Mouse (Mus musculus) lung, embryonic 15.5 days (tissue): ENCODE data around the gene Pla2g4c. TPM values are rescaled to one million over a fixed set of nuclear protein-coding genes. Genes with fewer than 3 reads are reported as not detected.
"Not testable (repeated sequence)": the region's sequence is repeated elsewhere in the genome, so short reads cannot be mapped to it uniquely, and the experiment has no call there.

Experiments
- ATAC-seq: fragments of 200-750 bp; cut with Nextera tagmentation; 2 replicates; pipeline ENCODE4 v1.8.0; 2017; ENCODE audit warnings: moderate number of reproducible peaks, borderline replicate concordance; ENCODE audit not compliant: low FRiP score, low TSS enrichment; ENCODE audit errors: extremely low read depth
- H3K27ac ChIP-seq: fragments of 300-500 bp; sonication (generic); 2 replicates; pipeline ENCODE4 v1.5.1; 2015; ENCODE audit warnings: moderate library complexity, mild to moderate bottlenecking, inconsistent platforms
- H3K27me3 ChIP-seq: fragments of 300-500 bp; sonication (generic); 2 replicates; pipeline ENCODE4 v1.6.1; 2015; ENCODE audit warnings: inconsistent platforms
- H3K36me3 ChIP-seq: fragments of 300-500 bp; sonication (generic); 2 replicates; pipeline ENCODE4 v1.6.1; 2015; ENCODE audit warnings: inconsistent platforms
- H3K4me1 ChIP-seq: fragments of 300-500 bp; sonication (generic); 2 replicates; pipeline ENCODE4 v1.6.1; 2015; ENCODE audit warnings: inconsistent platforms
- H3K4me2 ChIP-seq: fragments of 300-500 bp; sonication (generic); 2 replicates; pipeline ENCODE4 v1.6.1; 2015; ENCODE audit warnings: inconsistent platforms, mild to moderate bottlenecking, moderate library complexity
- H3K4me3 ChIP-seq: fragments of 300-500 bp; sonication (generic); 2 replicates; pipeline ENCODE4 v1.5.1; 2015; ENCODE audit warnings: mild to moderate bottlenecking, inconsistent platforms
- H3K9ac ChIP-seq: fragments of 300-500 bp; sonication (generic); 2 replicates; pipeline ENCODE4 v1.6.1; 2015; ENCODE audit warnings: inconsistent platforms
- H3K9me3 ChIP-seq: fragments of 300-500 bp; sonication (generic); 2 replicates; pipeline ENCODE4 v1.6.1; 2016; ENCODE audit warnings: inconsistent platforms
- WGBS: fragments of 180-500 bp; shearing (Covaris S2); methylation state at CpG from one replicate; pipeline ENCODE4 v1.1.7; 2015; 5-methylcytosine and 5-hydroxymethylcytosine counted together
- polyA plus RNA-seq: library from polyadenylated mRNA; unstranded; fragments of >200 nt; fragmentation: Nextera tagmentation; extraction: Ambion mirVana; gene quantifications from 2 replicates; pipeline ENCODE4 v1.2.1, GENCODE M21; 2015

The Pla2g4c gene
- polyA plus RNA-seq, result 1.3 and 1.4 TPM in 2 replicates

DNA sequence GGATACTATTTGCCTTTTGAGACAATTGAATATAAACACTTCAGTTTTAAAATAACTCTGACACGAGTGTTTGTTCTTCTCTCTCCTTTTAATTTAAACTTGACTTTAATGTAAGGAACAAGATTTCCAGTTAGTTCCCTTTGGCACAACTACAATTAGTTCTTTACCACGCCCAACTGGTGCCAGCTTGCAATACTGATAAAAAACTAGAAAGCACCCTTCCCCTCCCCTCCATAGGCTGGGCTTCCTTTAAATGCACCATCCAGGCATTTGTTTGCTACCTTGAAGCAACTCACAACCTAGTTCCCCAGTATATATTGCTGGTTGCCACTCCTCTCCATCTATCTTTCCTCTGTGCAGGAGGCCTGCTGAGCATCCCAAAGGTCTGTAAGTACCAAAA lies at the start of gene Pla2g4c:
Pla2g4c (plus strand) TSS at position 340 of the 400 bp plus-strand sequence.
- WGBS, result 61% methylated on average over 2 of the region's 2 CpGs
- Histone ChIP-seq H3K4me3 (no peak within 1 kb of the TSS), H3K4me1 (no peaks in the 10 kb centered on the region), H3K36me3 (no peaks in the 10 kb centered on the region), H3K4me2 (no peak within 1 kb of the TSS), H3K9ac (no peak within 1 kb of the TSS), H3K27me3 (no peaks in the 10 kb centered on the region), H3K9me3 (no peaks in the 10 kb centered on the region), H3K27ac (no peak within 1 kb of the TSS)
- no peak for ATAC-seq

- peaks cover 6% of the 10 kb centered on the region for H3K4me1 ChIP-seq
- H3K27me3 ChIP-seq, result no peaks in the 10 kb centered on the region
- H3K36me3 ChIP-seq, result peaks cover 43% of the 10 kb centered on the region
- peak within 1 kb of the TSS; percentile 75 for H3K9ac ChIP-seq
- 95% methylated on average over 16 of the region's 16 CpGs for WGBS
- ATAC-seq, result no peak
- peak within 1 kb of the TSS; percentile 89 for H3K27ac ChIP-seq
- peak within 1 kb of the TSS; percentile 79 for H3K4me3 ChIP-seq
- H3K4me2 ChIP-seq, result peak within 1 kb of the TSS; percentile 78
- no peaks in the 10 kb centered on the region for H3K9me3 ChIP-seq
Observed at GRCm38 (mm10) chr7:13277081-13277480, 47.4 kb upstream of the Pla2g4c start, which contains the start of gene Lig1. Lig1 (plus strand) TSS chr7:13277283.

GRCm38 (mm10) chr7:13277833-13278232 lies 46.6 kb upstream of the Pla2g4c start:
- Histone ChIP-seq H3K9me3 (no peaks in the 10 kb centered on the region), H3K4me2 (peak overlapping the region; percentile 78), H3K27me3 (no peaks in the 10 kb centered on the region), H3K27ac (peak overlapping the region; percentile 89; the same call in 1 of the 2 replicates), H3K4me3 (peak overlapping the region; percentile 79), H3K9ac (peak overlapping the region; percentile 75), H3K36me3 (peaks cover 44% of the 10 kb centered on the region), H3K4me1 (peaks cover 6% of the 10 kb centered on the region)
- ATAC-seq, result no peak
- 13% methylated on average over 2 of the region's 2 CpGs for WGBS

DNA sequence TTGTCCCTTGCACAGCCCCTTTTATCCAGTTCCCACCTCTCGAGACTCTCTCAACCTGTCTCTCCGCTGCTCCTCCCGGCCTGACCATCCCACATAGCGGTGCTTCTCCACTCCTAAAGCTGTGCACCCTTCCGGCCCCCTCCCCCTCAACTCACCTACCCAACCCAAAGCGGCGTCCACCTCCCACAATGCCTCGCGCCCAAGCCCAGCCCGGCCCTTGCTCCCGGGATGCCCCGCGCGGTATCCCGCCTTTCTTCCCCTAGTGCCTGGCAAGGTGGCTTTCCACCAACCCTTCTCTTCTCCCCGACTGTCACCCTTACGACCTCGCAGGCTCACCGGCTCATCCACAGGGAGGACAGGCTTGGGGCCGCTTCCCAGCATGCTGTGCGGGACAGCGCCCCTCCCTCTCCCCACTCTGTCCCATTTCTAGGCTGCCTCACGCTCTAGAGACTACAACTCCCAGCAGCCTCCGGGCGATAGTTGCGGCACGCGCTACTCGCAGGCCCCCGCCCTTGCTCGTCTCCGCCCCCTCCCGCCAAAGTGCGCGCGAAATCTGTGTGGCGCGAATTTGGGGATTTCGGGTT lies 46.1 kb upstream of the Pla2g4c start, which contains the start of gene Zswim9:
Zswim9 (minus strand) TSS at position 414 of the 584 bp plus-strand sequence.
- Histone ChIP-seq H3K27ac (peak within 1 kb of the TSS; percentile 89), H3K4me3 (peak within 1 kb of the TSS; percentile 79), H3K9me3 (no peaks in the 10 kb centered on the region), H3K36me3 (peaks cover 47% of the 10 kb centered on the region), H3K4me1 (peaks cover 6% of the 10 kb centered on the region), H3K9ac (peak within 1 kb of the TSS; percentile 75), H3K27me3 (no peaks in the 10 kb centered on the region), H3K4me2 (peak within 1 kb of the TSS; percentile 78)
- WGBS, result under 1% methylated on average over 39 of the region's 39 CpGs
- ATAC-seq, result peak; percentile 99

DNA sequence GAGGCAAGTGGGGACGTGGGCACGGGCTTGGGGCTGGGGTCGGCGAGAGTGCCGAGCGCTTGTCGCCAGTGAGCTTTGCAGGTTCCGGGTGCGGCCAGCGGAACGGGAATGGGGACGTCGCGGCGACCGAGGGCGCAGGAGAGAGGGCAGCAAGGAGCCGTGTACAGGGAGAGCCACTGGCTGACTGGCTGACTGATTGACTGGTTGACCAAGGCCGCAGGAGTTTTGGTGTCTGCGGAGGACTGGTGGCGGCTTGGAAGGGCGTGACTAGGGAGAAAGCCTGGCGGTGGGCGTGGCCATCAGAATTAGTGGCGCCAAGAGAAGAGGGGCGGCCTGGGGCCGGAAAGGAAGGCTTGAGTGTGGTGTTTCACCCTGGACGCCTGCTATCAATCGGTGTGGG lies 45.5 kb upstream of the Pla2g4c start:
- peak overlapping the region; percentile 75 for H3K9ac ChIP-seq
- WGBS, result 0% methylated on average over 12 of the region's 29 CpGs
- H3K36me3 ChIP-seq, result peaks cover 45% of the 10 kb centered on the region
- not testable (repeated sequence) for H3K4me1 ChIP-seq, H3K9me3 ChIP-seq, H3K27me3 ChIP-seq
- peak overlapping the region; percentile 89 for H3K27ac ChIP-seq
- peak overlapping the region; percentile 78 for H3K4me2 ChIP-seq
- peak overlapping the region; percentile 79 for H3K4me3 ChIP-seq
- peak; percentile 73 for ATAC-seq

DNA sequence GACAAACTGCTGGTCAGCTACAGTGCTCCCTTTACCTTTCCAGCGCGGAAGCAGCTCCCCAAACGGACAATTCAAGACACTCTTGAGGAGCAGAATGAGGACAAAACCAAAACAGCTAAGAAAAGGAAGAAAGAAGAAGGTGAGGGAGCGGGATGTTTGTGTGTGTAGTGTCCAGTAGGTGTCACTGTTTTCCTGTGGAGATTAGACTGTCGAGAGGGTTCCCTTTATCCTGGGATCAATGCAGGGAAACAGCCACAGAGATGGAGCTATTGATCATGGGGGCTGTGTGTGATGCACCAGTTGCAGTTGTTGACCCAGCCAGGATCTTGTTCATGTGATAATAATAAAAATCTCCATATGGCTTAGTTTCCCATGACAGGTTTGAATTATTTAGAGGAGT lies 35.8 kb upstream of the Pla2g4c start:
- Histone ChIP-seq H3K4me1 (no peaks in the 10 kb centered on the region), H3K27me3 (no peaks in the 10 kb centered on the region), H3K9ac (no peak overlapping the region), H3K9me3 (no peaks in the 10 kb centered on the region), H3K4me3 (no peak overlapping the region), H3K4me2 (no peak overlapping the region), H3K27ac (no peak overlapping the region), H3K36me3 (peaks cover 91% of the 10 kb centered on the region)
- 46% methylated on average over 5 of the region's 5 CpGs for WGBS
- ATAC-seq, result no peak

DNA sequence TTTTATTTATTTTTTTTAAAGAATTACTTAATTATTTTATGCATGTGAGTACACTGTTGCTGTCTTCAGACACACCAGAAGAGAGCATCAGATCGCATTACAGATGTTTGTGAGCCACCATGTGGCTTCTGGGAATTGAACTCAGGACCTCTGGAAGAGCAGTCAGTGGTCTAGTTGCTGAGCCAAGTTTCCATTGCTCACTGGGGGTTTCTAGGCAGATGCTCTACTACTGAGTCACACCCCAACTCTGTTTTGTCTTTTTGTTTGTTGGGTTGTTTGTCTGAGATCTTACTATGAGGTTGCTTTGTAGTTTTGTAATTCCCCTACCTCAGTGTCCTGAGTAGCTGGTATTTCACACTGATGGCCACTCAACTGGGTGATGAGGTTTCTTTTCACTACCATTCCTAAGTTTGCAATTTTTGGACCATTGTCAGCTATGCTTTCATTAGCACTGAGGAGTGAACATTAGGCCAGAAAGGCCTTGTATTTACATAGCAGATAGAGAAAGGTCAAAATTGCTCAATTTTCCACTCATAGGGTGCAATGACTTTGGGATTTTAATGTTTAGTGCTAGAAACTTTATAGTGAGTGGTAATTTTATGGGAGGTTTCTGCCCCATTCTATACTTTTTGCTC lies 34.3 kb upstream of the Pla2g4c start:
- ATAC-seq, result no peak
- peaks cover 90% of the 10 kb centered on the region for H3K36me3 ChIP-seq

DNA sequence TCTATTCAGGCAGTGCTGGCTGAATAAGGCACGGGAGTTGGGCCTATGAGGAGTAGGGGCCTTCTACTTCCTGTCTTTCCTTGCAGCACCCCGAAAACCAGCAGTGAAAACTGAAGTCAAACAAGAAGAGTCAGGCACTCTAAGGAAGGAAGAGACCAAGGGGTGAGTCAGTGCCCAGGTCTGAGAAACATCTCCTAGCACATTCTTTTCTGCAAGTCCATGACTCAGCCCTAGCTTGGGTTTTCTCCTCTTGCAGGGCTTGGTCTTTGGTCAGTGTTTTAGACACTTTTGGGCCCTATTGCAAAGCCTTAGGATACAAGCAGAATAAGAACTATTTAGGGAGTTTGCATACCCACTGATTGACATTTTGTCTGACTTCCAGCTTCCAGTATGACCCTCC lies 33.1 kb upstream of the Pla2g4c start:
- WGBS, result 79% methylated on average over 2 of the region's 2 CpGs
- H3K4me2 ChIP-seq, result no peak overlapping the region

More for the DNA sequence above, 34.3 kb upstream of the Pla2g4c start:
- 88% methylated on average over 1 of the region's 1 CpGs for WGBS
- Histone ChIP-seq H3K27ac (no peak overlapping the region), H3K4me3 (no peak overlapping the region), H3K9ac (no peak overlapping the region), H3K4me2 (no peak overlapping the region), H3K9me3 (no peaks in the 10 kb centered on the region), H3K27me3 (no peaks in the 10 kb centered on the region), H3K4me1 (no peaks in the 10 kb centered on the region)

GRCm38 (mm10) chr7:13293878-13294855 lies 30.3 kb upstream of the Pla2g4c start:
- Histone ChIP-seq H3K4me2 (no peak overlapping the region), H3K27ac (no peak overlapping the region), H3K36me3 (peaks cover 96% of the 10 kb centered on the region), H3K9me3 (no peaks in the 10 kb centered on the region), H3K4me1 (no peaks in the 10 kb centered on the region), H3K27me3 (no peaks in the 10 kb centered on the region), H3K9ac (no peak overlapping the region), H3K4me3 (no peak overlapping the region)
- WGBS, result 82% methylated on average over 11 of the region's 11 CpGs
- no peak for ATAC-seq

More for the DNA sequence above, 33.1 kb upstream of the Pla2g4c start:
- no peak for ATAC-seq
- Histone ChIP-seq H3K4me1 (no peaks in the 10 kb centered on the region), H3K9ac (no peak overlapping the region), H3K4me3 (no peak overlapping the region), H3K9me3 (no peaks in the 10 kb centered on the region), H3K27me3 (no peaks in the 10 kb centered on the region), H3K36me3 (peaks cover 90% of the 10 kb centered on the region), H3K27ac (no peak overlapping the region)

DNA sequence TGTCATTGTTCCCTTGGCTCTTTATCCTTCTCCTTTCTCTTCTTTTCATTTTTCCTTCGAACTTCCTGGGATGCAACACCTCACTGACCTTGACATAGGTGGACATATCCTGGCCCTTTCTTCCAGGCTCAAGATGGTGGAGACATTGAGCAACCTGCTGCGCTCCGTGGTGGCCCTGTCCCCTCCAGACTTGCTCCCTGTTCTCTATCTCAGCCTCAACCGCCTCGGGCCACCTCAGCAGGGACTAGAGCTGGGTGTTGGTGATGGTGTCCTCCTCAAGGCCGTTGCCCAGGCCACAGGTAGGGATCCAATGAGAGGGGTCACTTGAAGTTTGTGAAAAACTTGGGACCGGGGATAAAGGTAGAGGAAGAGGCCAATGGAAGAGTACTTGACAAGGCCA lies 29.2 kb upstream of the Pla2g4c start:
- no peaks in the 10 kb centered on the region for H3K4me1 ChIP-seq

GRCm38 (mm10) chr7:13297636-13298035 lies 26.8 kb upstream of the Pla2g4c start:
- Histone ChIP-seq H3K4me2 (no peak overlapping the region), H3K27ac (no peak overlapping the region), H3K36me3 (peaks cover 97% of the 10 kb centered on the region), H3K4me3 (no peak overlapping the region), H3K27me3 (no peaks in the 10 kb centered on the region), H3K9ac (no peak overlapping the region), H3K4me1 (no peaks in the 10 kb centered on the region), H3K9me3 (no peaks in the 10 kb centered on the region)
- ATAC-seq, result no peak
- 97% methylated on average over 1 of the region's 1 CpGs for WGBS

More for the DNA sequence above, 29.2 kb upstream of the Pla2g4c start:
- H3K4me3 ChIP-seq, result no peak overlapping the region
- H3K4me2 ChIP-seq, result no peak overlapping the region
- no peaks in the 10 kb centered on the region for H3K27me3 ChIP-seq
- ATAC-seq, result no peak
- H3K27ac ChIP-seq, result no peak overlapping the region
- no peak overlapping the region for H3K9ac ChIP-seq
- H3K36me3 ChIP-seq, result peaks cover 97% of the 10 kb centered on the region
- 91% methylated on average over 7 of the region's 7 CpGs for WGBS
- no peaks in the 10 kb centered on the region for H3K9me3 ChIP-seq
